Mouse (Mus musculus): Measurements from ENCODE around the gene Thyn1. TPM values are rescaled to one million over a fixed set of nuclear protein-coding genes. Genes with fewer than 3 reads are reported as not detected.

Thyn1 gene
- polyA plus RNA-seq, 1 experiment from 2014 or later: 141 TPM

DNA sequence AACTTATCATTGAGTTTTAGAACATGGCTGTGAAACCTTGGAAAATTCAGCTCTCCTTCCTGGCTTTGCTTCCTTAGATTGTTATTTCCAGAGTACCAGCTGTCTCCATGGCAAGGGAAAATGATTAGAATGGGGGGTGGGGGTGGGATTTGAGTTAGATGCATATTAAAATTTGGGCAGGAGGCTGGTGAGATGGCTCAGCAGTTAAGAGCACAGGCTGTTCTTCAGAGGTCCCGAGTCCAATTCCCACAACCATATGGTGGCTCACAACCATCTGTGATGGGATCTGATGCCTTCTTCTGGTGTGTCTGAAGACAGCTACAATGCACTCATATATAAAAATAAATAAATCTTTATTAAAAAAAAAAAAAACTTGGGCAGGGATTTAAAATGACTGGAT is 6.4 kb downstream of the Thyn1 start:
- WGBS: 78% methylated on average over 1 of the region's 1 CpGs
- Histone ChIP-seq H3K4me2 (replicated peaks) (no peak overlapping the region), H3K36me3 (peaks cover 74% of the 10 kb centered on the region), H3K9me3 (replicated peaks) (no peaks in the 10 kb centered on the region), H3K27ac (no peak overlapping the region), H3K27me3 (no peaks in the 10 kb centered on the region), H3K9ac (no peak overlapping the region), H3K4me3 (no peak overlapping the region), H3K4me1 (peaks cover 5% of the 10 kb centered on the region)
- ATAC-seq (ENCODE audit: low FRiP score): no peak

DNA sequence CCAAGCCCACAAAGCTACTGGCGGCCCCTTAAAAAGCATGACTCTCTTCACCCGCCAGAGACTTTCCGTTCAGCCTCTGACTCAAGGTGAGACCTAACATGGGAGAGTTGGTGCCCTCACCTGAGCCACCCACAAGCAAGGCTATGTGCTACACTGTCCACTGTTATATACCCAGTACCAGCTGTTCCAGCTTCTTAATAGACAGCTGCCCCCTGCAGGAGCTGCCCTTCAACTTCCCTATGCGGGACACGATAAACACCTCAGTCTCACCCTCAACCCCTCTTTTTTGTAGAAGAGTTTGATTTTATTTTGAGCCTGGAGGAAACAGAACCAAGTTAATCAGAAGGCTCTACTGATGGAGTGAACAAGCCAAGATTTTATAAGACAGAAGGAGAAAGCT is 7.4 kb downstream of the Thyn1 start:
- H3K4me1 ChIP-seq: no peaks in the 10 kb centered on the region
- H3K9ac ChIP-seq: no peak overlapping the region
- H3K36me3 ChIP-seq: peaks cover 82% of the 10 kb centered on the region
- H3K4me2 ChIP-seq (replicated peaks): no peak overlapping the region
- H3K9me3 ChIP-seq (replicated peaks): no peaks in the 10 kb centered on the region
- H3K27me3 ChIP-seq: no peaks in the 10 kb centered on the region
- H3K4me3 ChIP-seq: no peak overlapping the region
- ATAC-seq (ENCODE audit: low FRiP score): no peak
- 92% methylated on average over 5 of the region's 5 CpGs for whole genome bisulfite sequencing
- no peak overlapping the region for H3K27ac ChIP-seq

DNA sequence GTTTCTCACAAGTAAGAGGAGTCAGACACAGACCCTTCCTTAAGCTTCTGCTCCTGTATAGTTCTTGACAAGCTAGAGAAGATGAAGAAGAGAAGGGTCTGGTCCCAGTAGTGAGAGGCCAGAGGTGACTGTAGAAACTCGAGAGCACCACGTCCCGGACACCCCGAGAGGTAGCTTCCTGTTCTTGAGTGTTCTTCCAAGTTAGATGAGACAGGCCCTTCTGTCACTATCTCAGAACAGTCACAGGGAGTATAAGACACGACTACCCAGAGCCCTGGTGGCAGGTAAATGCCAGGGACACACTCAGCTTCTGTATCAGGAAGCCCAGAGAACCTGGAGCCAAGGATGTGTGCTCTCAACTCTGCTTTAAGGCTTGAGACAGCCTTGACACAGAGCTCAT is 9.7 kb downstream of the Thyn1 start:
- H3K4me1 ChIP-seq: no peaks in the 10 kb centered on the region
- no peak overlapping the region for H3K9ac ChIP-seq
- peaks cover 91% of the 10 kb centered on the region for H3K36me3 ChIP-seq
- no peaks in the 10 kb centered on the region for H3K27me3 ChIP-seq
- ATAC-seq (ENCODE audit: low FRiP score): no peak
- H3K4me3 ChIP-seq: no peak overlapping the region
- no peaks in the 10 kb centered on the region for H3K9me3 ChIP-seq (replicated peaks)
- no peak overlapping the region for H3K27ac ChIP-seq
- WGBS: 78% methylated on average over 5 of the region's 5 CpGs
- no peak overlapping the region for H3K4me2 ChIP-seq (replicated peaks)

DNA sequence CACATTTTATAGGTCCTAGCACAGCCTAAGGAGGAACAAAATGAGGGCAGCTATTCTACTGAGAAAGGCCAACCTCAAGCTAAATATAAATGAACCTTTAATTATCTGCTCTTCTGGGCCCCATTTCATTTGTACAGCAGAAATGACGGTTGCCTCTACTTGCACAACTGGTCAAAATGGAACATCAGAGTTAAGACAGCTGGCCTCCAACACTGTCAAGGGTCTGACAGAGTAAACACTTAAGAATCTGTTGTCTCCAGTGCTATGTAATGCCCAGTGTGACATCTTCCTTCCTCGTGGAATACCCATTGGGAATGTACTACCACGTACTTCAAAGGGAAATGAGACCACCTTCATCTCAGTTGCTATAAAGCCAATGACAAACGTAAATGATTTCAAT is 12.1 kb downstream of the Thyn1 start:
- no peak overlapping the region for H3K9ac ChIP-seq
- no peak overlapping the region for H3K4me3 ChIP-seq
- H3K9me3 ChIP-seq (replicated peaks): no peaks in the 10 kb centered on the region
- no peaks in the 10 kb centered on the region for H3K27me3 ChIP-seq
- no peak overlapping the region for H3K4me2 ChIP-seq (replicated peaks)
- 89% methylated on average over 4 of the region's 4 CpGs for WGBS
- H3K4me1 ChIP-seq: no peaks in the 10 kb centered on the region
- ATAC-seq (ENCODE audit: low FRiP score): no peak
- peaks cover 92% of the 10 kb centered on the region for H3K36me3 ChIP-seq
- no peak overlapping the region for H3K27ac ChIP-seq

DNA sequence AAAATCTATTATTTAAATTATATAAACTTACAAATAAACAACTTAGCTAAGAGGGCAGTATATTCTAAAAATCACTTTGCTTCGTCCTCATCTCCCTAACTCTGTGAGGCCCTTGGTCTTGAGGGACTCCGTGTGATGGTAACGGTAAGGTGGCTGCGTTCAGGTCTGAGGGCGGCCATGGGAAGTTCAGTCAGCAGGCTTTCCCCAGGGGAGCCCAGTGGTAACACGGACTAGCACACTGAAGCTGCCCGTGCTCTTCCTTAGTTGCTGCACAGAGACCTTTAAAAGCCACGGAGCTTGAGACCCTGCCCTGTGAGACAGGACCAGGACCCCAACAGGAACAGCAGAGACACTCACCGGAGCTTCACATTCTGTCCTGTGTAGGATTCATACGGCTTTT is 19.5 kb downstream of the Thyn1 start:
- no peak for ATAC-seq (ENCODE audit: low FRiP score)
- 95% methylated on average over 10 of the region's 10 CpGs for WGBS
- H3K36me3 ChIP-seq: peaks cover 49% of the 10 kb centered on the region

DNA sequence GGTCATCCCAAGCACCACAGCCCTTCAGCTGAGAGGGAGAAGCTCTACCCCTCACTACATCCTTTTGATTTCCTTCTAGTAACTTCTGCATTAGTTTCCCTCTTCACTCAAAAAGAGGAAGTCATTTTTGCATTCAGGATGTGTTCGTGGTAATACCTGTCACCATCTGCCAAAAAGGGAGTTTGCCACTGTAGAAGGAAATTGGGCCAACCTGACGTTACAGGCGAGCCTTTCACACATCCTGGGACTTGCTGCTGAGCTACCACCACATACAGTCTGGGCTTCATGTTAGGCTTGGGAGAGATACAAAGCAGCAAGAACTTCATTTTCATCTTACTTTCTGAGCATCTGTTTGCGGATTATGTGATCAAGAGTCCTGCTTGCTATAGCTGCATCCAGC is 24.2 kb downstream of the Thyn1 start:
- Histone ChIP-seq H3K4me3 (no peak overlapping the region), H3K27ac (no peak overlapping the region), H3K36me3 (peaks cover 15% of the 10 kb centered on the region), H3K4me1 (peaks cover 26% of the 10 kb centered on the region), H3K9ac (no peak overlapping the region), H3K27me3 (no peaks in the 10 kb centered on the region), H3K4me2 (replicated peaks) (no peak overlapping the region), H3K9me3 (replicated peaks) (no peaks in the 10 kb centered on the region)
- no peak for ATAC-seq (ENCODE audit: low FRiP score)
- WGBS: 94% methylated on average over 4 of the region's 4 CpGs

More for the DNA sequence above, 19.5 kb downstream of the Thyn1 start:
- Histone ChIP-seq H3K4me3 (no peak overlapping the region), H3K27ac (no peak overlapping the region), H3K4me1 (no peaks in the 10 kb centered on the region), H3K9ac (no peak overlapping the region), H3K27me3 (no peaks in the 10 kb centered on the region), H3K4me2 (replicated peaks) (no peak overlapping the region), H3K9me3 (replicated peaks) (no peaks in the 10 kb centered on the region)

DNA sequence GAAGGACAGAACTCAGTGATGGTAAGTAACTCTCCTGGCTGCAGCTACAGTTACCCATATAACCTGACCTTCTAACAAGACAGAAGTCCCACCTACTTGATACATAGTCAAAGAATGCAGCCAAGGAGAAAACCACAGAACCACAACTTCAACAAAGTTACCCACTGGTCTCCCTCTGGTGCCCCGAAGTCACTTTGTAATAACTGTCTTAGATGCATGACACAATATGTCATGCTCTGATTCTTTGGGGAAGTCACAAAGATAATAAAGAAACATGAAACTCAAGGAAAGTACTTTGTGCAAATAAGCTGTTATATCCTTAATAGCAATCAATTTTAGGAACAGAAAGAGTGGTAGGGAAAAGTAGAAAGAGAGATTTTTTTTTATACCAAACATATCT is 27.2 kb downstream of the Thyn1 start:
- ATAC-seq (ENCODE audit: low FRiP score): no peak
- H3K36me3 ChIP-seq: 0 out of 2 replicates have a peak, but pooled peaks cover 6% of the 10 kb centered on the region
- 84% methylated on average over 1 of the region's 1 CpGs for WGBS
- no peak overlapping the region for H3K9ac ChIP-seq
- no peak overlapping the region for H3K27ac ChIP-seq
- no peaks in the 10 kb centered on the region for H3K27me3 ChIP-seq
- H3K4me3 ChIP-seq: no peak overlapping the region
- H3K9me3 ChIP-seq (replicated peaks): no peaks in the 10 kb centered on the region
- H3K4me2 ChIP-seq (replicated peaks): peak overlapping the region; percentile 65; the same call in 1 of the 2 replicates
- H3K4me1 ChIP-seq: peaks cover 37% of the 10 kb centered on the region

DNA sequence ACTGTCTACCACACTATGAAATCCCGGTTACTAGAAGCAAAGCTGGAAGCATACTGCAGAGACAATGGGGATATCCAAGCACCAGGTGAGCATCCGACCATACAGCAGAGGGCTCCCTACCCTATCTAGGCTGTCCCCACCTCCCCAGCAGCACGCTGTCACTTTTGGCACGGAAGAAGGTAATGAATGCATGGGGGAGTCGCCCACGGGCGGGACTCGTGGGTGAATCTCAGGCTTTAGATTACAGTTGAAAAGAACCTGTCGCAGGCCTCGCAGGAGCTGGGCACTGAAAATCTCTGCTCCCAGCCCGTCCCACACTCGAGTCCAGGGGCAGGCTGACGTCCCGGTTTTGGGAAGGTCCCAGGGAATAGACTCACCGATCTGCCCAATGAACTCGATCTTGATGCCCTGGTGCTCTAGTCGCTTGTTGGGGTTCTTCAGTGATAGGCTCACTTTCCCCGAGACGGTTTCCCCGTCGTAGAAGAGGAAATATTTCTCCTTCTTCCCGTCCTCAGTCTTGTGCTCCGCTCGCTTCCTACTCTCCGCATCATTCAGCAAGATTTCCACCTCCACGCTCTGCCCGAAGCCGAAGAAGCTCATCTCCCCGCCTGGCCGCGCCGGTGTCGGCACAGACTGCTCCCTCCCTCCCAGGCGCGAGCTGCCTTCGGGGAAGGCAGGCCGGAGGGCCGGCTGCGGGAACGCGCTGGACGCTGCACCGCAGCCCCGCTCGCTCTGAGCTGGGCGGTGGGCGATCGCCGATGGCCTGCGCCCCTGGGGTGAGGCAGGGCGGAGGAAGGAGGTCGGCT is 29.7 kb downstream of the Thyn1 start:
- Histone ChIP-seq H3K4me3 (peak overlapping the region; percentile 99), H3K27me3 (no peaks in the 10 kb centered on the region), H3K9ac (peak overlapping the region; percentile 91), H3K4me1 (peaks cover 46% of the 10 kb centered on the region), H3K4me2 (replicated peaks) (peak overlapping the region; percentile 65), H3K27ac (peak overlapping the region; percentile 95), H3K9me3 (replicated peaks) (no peaks in the 10 kb centered on the region), H3K36me3 (0 out of 2 replicates have a peak, but pooled peaks cover 6% of the 10 kb centered on the region)
- under 1% methylated on average over 52 of the region's 52 CpGs for WGBS
- ATAC-seq (ENCODE audit: low FRiP score): peak; percentile 46

DNA sequence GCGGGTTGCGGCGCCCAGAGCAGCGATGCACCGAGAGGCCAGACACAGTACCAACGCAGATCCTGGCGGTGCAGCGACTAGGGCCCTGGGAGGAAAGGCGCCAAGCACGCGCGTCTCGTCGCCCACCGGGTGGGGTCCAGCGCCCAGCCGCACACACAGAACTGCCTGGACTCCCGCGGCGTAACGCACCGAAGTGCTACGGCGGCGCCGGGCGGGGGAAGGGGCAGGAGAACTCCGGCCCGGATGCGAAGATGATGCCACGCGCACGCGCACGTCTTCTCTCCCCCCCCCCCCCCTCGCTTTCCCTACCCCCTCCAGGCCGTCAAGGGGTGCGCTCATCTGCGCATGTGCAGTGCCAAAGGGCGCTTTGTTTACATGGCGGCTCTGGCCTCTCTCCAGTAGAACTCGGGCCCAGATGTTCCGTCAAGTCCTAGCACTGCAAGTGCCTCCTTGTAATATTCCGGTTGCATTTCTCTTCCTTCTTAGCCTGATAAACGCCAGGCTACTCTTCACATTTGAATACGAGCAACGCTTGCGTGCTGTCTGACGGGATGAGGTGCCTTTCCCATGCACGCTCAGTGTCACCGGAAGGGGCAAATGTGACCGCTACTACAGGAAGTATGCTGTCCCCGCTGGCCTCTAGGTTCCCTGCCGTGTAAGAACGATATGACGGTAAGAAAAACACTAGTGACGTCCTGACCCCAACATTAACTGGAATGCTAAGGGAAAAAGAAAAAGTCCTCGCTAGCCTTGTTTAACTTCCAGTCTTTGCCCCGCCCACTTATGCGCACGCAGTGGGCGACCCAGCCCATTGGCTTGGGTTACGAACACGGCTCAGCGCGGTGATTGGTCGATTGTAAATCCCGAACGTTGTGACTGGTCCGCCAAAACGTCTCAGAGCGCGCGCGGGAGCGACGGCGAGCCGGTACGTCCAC is 30.6 kb downstream of the Thyn1 start, which contains the start of the genes Vps26b and Ncapd3:
Gene Vps26b (minus strand): TSS at position 238 of the 935 bp plus-strand sequence.
Gene Ncapd3 (plus strand): TSS at position 348 of the 935 bp plus-strand sequence.
- H3K4me3 ChIP-seq: peak within 1 kb of the TSS; percentile 99
- peak within 1 kb of the TSS; percentile 65 for H3K4me2 ChIP-seq (replicated peaks)
- no peaks in the 10 kb centered on the region for H3K27me3 ChIP-seq
- under 1% methylated on average over 64 of the region's 80 CpGs for WGBS
- 0 out of 2 replicates have a peak, but pooled peaks cover 6% of the 10 kb centered on the region for H3K36me3 ChIP-seq
- H3K4me1 ChIP-seq: peaks cover 46% of the 10 kb centered on the region
- ATAC-seq (ENCODE audit: low FRiP score): peak; percentile 95
- H3K27ac ChIP-seq: peak within 1 kb of the TSS; percentile 95
- H3K9me3 ChIP-seq (replicated peaks): no peaks in the 10 kb centered on the region
- peak within 1 kb of the TSS; percentile 91 for H3K9ac ChIP-seq

DNA sequence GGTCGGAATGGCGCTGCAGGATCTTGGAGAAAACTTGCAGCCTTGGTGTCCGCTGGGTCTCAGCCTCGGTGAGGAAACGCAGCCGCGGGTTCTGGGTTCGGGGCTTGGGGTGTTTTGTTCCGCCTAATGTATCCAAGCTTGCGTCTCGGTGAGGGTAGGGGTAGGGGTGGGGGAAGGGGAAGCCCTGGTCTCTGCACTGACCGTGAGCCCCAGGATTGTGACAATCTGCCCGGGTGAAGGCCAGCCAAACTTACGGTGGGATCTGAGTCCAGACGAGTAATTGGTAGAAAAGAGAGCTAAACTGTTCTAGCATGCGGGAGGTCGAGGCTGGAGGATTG is 31.2 kb downstream of the Thyn1 start:
- peak; percentile 49 for ATAC-seq (ENCODE audit: low FRiP score)
- WGBS: under 1% methylated on average over 17 of the region's 17 CpGs
- peak overlapping the region; percentile 99 for H3K4me3 ChIP-seq

DNA sequence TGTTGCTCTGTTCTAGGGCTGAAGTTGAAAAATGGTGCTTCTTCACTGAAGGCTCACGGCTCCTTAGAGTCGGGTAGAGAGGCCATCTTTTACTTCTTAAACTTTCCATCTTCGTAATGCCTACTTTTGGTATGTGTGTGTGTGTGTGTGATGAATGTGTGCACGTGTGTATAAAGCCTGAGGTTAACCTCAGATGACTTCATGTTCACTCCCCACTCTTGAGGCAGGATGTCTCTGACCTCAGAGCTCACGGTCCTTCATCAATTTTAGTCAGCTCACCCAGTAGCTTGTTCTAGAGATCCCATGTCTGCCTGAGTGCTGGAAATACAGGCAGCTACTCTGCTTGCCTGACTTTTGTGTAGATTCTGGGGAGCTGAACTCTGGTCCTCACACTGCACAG is 44.4 kb downstream of the Thyn1 start:
- Histone ChIP-seq H3K4me1 (no peaks in the 10 kb centered on the region), H3K9ac (no peak overlapping the region), H3K27ac (no peak overlapping the region), H3K4me2 (replicated peaks) (no peak overlapping the region), H3K36me3 (peaks cover 82% of the 10 kb centered on the region), H3K27me3 (no peaks in the 10 kb centered on the region), H3K4me3 (no peak overlapping the region), H3K9me3 (replicated peaks) (no peaks in the 10 kb centered on the region)
- WGBS: 95% methylated on average over 5 of the region's 5 CpGs
- no peak for ATAC-seq (ENCODE audit: low FRiP score)

More for the DNA sequence above, 31.2 kb downstream of the Thyn1 start:
- Histone ChIP-seq H3K9ac (peak overlapping the region; percentile 91), H3K27ac (peak overlapping the region; percentile 14; the same call in 1 of the 2 replicates), H3K4me1 (peaks cover 46% of the 10 kb centered on the region), H3K27me3 (no peaks in the 10 kb centered on the region), H3K9me3 (replicated peaks) (no peaks in the 10 kb centered on the region), H3K36me3 (0 out of 2 replicates have a peak, but pooled peaks cover 6% of the 10 kb centered on the region), H3K4me2 (replicated peaks) (peak overlapping the region; percentile 65)

DNA sequence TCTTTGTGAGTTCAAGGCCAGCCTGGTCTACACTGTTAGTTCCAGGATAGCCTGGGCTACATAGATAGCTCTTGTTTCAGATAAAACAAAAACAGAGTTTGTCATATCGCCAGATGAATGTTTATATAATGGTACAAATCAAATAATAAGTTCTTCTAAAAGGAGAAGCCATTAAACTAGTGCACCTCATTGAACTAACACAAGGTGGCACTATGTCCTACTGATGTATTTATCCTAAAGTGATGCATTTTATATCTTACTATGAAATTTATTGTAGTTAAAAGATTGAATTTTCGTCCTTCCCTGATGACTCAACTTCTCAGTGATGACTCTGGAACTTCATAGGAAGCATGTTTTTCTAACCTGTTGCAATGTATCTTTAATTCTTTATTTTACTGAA is 50.0 kb downstream of the Thyn1 start:
- Histone ChIP-seq H3K27me3 (no peaks in the 10 kb centered on the region), H3K9ac (no peak overlapping the region), H3K36me3 (peaks cover 77% of the 10 kb centered on the region), H3K9me3 (replicated peaks) (no peaks in the 10 kb centered on the region), H3K4me3 (no peak overlapping the region), H3K27ac (no peak overlapping the region), H3K4me1 (no peaks in the 10 kb centered on the region), H3K4me2 (replicated peaks) (no peak overlapping the region)
- no peak for ATAC-seq (ENCODE audit: low FRiP score)
- 91% methylated on average over 2 of the region's 2 CpGs for WGBS

Data from hindbrain, embryonic 12.5 days (tissue).